Mouse (Mus musculus): Measurements from ENCODE around the gene Socs5.
A peak's percentile ranks its signal among the peaks of the same experiment; 100 is the strongest.

Gene Socs5

GRCm38 (mm10) chr17:87167407-87167806 is 59.9 kb downstream of the Socs5 start:
- DNase-seq (ENCODE audit: low spot score in 2 of 2), result no peak

- DNase-seq (ENCODE audit: low spot score in 2 of 2), result no peak
Measured at GRCm38 (mm10) chr17:87169076-87169475, 61.6 kb downstream of the Socs5 start.

DNA sequence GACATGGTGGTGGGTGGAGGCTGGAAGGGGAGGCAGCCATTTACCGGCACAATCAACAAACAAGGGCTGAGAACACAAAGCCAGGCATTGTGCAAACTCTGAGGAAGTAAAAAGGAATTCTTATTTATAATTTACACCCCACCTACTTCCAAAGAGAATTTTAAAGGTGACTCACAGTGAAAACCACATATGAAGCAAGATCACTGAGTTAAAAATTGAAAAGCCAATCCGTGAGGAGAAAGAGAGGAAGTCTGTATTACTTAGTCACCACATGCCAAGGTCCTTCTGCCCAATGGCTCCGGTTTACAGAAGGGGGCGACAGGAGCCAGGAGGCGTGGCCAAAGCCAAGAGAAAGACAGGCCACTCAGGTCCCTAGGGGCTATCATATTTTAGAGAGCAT is 62.9 kb downstream of the Socs5 start:
- no peak for DNase-seq (ENCODE audit: low spot score in 2 of 2)

DNA sequence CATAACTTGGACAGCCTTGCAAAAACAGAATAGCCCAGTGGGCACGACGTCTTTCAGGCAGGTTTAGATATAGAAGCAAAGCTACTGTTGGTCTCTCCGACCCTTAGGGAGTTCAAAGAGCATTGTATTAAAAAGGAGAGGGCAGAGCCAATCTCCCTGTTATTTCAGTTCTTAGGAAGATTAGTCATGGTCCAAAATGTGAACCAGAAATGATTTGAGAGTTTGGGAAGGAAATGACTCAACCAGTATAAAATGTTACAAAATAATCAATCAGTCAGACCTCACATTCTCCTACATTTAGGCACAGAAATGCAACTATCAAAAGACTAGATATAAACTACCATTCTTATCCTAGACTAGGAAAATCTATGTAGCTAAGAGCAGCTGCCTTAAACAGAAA is 64.6 kb downstream of the Socs5 start:
- DNase-seq (ENCODE audit: low spot score in 2 of 2), result no peak

DNA sequence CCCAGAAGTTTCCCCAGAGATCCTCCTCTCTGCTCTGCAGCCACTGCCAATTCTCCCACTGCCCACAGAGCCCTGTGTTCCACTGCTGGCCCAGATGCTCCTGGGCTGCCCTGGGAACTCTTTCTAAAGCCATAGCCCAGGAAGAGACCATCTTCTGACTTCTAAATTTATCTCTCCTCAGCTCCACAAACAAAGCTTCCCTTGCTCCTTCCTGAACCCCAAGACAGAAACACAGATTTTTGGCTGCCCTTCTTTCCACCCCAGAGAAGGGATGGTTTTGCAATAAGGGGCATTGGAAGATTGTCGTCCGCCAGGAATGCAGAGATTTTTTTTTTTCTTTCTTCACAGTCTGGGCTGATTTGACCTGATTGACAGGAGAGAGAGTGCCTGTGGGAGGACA is 66.5 kb downstream of the Socs5 start:
- no peak for DNase-seq (ENCODE audit: low spot score in 2 of 2)

GRCm38 (mm10) chr17:87174651-87175331 is 67.3 kb downstream of the Socs5 start:
- DNase-seq (ENCODE audit: low spot score in 2 of 2), result peak in 1 of 2 experiments; percentile 20

- DNase-seq (ENCODE audit: low spot score in 2 of 2), result no peak
Measured at GRCm38 (mm10) chr17:87176066-87177012, 68.9 kb downstream of the Socs5 start.

GRCm38 (mm10) chr17:87178596-87179590 is 71.4 kb downstream of the Socs5 start:
- no peak for DNase-seq (ENCODE audit: low spot score in 2 of 2)

DNA sequence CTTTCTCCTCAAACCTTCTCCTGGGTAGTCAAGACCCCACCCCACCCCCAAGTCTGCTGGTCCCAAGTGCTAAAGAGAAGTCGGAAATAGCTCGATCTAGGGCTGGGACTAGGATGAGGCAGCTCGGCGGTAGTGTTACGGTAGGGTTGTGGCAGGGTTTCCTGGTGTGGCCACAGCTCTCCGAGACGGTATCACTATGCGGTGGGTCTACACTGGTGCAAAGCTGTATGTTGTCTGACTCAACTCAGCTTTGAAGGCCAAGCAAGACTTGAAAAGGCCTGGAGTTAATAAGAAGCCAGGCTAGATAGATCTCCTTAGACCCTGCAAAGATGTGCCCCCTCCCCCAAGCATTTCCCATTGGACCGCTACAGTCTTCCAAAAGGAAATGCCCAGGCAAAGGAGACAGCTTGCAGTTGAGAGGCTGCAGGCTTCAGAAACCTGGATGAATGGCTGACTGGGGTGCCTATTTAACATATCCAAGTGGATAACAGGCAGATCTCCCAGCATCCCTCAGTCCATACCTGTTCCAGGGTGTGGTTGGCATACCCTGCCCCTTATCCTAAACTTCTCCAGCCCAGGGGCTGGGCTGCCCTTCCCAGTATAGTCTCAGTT is 72.6 kb downstream of the Socs5 start:
- DNase-seq (ENCODE audit: low spot score in 2 of 2), result no peak

DNA sequence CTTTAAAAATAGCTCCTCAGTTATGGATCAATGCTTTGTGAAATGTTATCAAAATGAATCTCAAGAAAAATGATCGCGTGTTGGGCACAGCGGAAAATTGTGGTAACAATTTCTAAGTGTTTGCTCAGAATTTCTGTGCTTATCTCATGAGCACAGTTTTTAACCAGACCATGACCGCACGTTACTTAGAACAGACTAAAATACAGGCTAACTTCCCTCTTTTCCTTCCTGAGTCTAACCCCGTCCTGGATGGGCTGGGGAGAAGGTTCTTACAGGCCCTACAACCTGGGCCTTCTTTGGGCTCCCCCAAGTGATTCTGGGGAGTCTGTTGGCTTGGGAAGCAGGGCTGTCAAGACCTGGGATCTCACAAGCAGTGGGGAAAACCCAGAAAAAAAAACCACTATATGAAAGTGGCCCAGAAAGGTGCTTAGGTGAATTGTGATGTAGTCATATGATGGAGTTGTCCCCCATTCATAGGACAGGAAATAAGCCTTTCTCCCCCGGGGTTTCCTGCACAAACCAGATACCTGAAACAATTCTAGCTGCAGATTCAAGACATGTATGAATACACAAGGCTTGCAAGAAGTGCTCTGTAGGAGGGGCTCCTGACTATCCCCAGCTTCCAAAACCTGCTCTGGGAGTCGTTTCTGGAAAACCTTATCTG is 74.3 kb downstream of the Socs5 start:
- DNase-seq (ENCODE audit: low spot score in 2 of 2), result no peak

- no peak for DNase-seq (ENCODE audit: low spot score in 2 of 2)
Measured at GRCm38 (mm10) chr17:87185461-87186066, 78.1 kb downstream of the Socs5 start.

- DNase-seq (ENCODE audit: low spot score in 2 of 2), result no peak
Measured at GRCm38 (mm10) chr17:87187005-87187404, 79.5 kb downstream of the Socs5 start.

Data from urinary bladder, adult 18-20 months (tissue).